Mouse (Mus musculus) gastrocnemius, adult 2 months (tissue): ENCODE results near the gene Arhgap27. TPM values are rescaled to one million over a fixed set of nuclear protein-coding genes. Genes with fewer than 3 reads are reported as not detected.

Source experiments
- DNase-seq: peaks from one replicate; pipeline ENCODE4 v3.0.0; 2022
- H3K27ac ChIP-seq: fragments of 200-600 bp; 2 replicates; pipeline ENCODE4 v1.8.1; 2022; ENCODE audit warnings: mild to moderate bottlenecking
- H3K4me3 ChIP-seq: fragments of 200-600 bp; 2 replicates; pipeline ENCODE4 v1.8.1; 2022; ENCODE audit warnings: mild to moderate bottlenecking, moderate library complexity
- CTCF ChIP-seq: fragments of 200-600 bp; IDR thresholded peaks from 2 replicates; pipeline ENCODE4 v1.8.1; 2022; ENCODE audit warnings: antibody characterized with exemption, mild to moderate bottlenecking, moderate library complexity
- intact Hi-C: fragments of 180-260 bp; cut with DNase I; formaldehyde crosslinking; loops from one replicate; pipeline ENCODE4 v1.15.1; 2025
- total RNA-seq, 2 experiments: library from RNA; stranded (reverse); gene quantifications; 2 replicates each; pipeline ENCODE4 v1.2.3; 2021

Arhgap27 gene
- total RNA-seq, 2 experiments from 2014 or later: 6.0 to 8.8 TPM

DNA sequence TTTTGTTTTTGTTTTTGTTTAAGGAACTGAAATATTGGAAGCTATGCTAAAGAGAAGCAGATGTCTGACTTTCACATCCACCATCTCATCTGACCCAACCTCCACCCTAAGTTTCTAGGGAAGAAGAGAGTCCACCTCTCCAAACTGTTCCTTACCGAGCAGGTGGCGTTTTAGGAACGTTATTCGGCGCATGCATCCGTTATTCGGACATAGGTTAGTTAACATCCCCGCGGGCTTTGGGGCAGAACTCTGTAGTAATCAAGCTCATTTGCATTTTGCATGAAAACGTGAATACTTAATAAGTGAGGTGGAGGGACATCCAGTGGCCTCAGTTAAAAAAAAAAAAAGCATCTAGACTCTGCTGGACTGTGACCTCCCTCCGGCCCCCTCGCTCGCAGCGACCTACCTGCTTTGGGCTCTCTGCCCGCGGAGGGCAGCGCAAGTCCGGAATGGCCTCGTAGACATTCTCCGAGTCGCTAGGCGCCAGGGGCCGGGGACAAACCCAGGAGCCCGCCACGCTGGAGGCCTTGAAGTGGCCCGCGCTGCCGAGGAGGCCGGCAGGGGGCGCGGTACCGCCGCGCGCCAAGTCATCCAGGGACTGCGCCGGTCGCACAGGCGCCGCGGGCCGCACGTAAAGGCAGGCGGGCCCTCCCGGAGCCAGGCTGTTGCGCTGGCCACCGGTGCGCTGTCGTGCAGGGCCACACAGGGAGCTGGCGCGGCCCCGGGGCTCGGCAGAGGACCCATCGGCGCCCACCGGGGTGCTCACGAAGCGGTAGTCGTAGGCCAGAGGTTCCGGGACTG, 3.5 kb downstream of the Arhgap27 start:
- Histone ChIP-seq H3K4me3 (peak overlapping the region; percentile 83), H3K27ac (peak overlapping the region; percentile 79)
- intact Hi-C loops: loop anchor here (1.0 to 10.0 kb wide), 5 partner anchors 39 to 315 kb away; partner anchors contain the start of gene Plekhm1
- peak; percentile 92 for DNase-seq
- peak; percentile 97 for TF ChIP-seq CTCF

GRCm38 (mm10) chr11:103359122-103359521, 4.4 kb downstream of the Arhgap27 start:
- intact Hi-C loops: loop anchor here (1.0 to 10.0 kb wide), 4 partner anchors 40 to 316 kb away; no protein-coding TSS in a partner anchor
- Histone ChIP-seq H3K4me3 (peak overlapping the region; percentile 83), H3K27ac (peak overlapping the region; percentile 79)
- TF ChIP-seq CTCF: peak; percentile 91
- DNase-seq: peak; percentile 77

DNA sequence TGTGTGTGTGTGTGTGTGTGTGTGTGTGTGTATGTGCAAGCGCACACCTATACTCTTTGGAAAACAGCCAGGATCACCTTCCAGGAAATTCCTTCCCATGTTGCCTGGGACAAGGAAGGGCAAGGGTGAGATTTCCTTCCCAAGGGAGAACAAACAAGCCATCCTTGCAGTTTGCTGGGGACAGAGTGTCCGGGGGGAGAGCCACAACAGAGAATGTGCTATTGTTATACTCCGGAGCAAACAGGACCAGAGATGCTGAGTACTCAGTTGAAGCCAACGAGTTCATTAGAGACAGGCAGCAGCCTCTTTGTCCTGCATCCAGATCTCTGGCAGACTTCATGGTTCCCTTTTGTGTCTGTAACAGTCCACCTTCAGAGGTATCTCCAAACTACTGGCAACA, 5.2 kb downstream of the Arhgap27 start:
- peak overlapping the region; percentile 79 for H3K27ac ChIP-seq
- TF ChIP-seq CTCF: no peak
- DNase-seq: no peak
- H3K4me3 ChIP-seq: peak overlapping the region; percentile 83
- intact Hi-C loops: loop anchor here (5.0 to 10.0 kb wide), 2 partner anchors 109 to 316 kb away; no protein-coding TSS in a partner anchor

GRCm38 (mm10) chr11:103357710-103358109, 5.8 kb downstream of the Arhgap27 start:
- no peak for DNase-seq
- TF ChIP-seq CTCF: no peak
- Histone ChIP-seq H3K27ac (peak overlapping the region; percentile 31), H3K4me3 (no peak overlapping the region)
- intact Hi-C loops: loop anchor here (5.0 to 10.0 kb wide), 2 partner anchors 110 to 317 kb away; no protein-coding TSS in a partner anchor

- no peak overlapping the region for H3K4me3 ChIP-seq
- TF ChIP-seq CTCF: no peak
- no peak for DNase-seq
- peak overlapping the region; percentile 31; the same call in 1 of the 2 replicates for H3K27ac ChIP-seq
- intact Hi-C loops: loop anchor here (5.0 to 10.0 kb wide), 2 partner anchors 110 to 318 kb away; no protein-coding TSS in a partner anchor
Observed at GRCm38 (mm10) chr11:103356938-103357670, 6.4 kb downstream of the Arhgap27 start.

GRCm38 (mm10) chr11:103356032-103356571, 7.4 kb downstream of the Arhgap27 start:
- no peak for DNase-seq
- Histone ChIP-seq H3K27ac (peak overlapping the region; percentile 16; the same call in 1 of the 2 replicates), H3K4me3 (no peak overlapping the region)
- intact Hi-C loops: loop anchor here (5.0 to 10.0 kb wide), 2 partner anchors 111 to 319 kb away; no protein-coding TSS in a partner anchor
- TF ChIP-seq CTCF: no peak

DNA sequence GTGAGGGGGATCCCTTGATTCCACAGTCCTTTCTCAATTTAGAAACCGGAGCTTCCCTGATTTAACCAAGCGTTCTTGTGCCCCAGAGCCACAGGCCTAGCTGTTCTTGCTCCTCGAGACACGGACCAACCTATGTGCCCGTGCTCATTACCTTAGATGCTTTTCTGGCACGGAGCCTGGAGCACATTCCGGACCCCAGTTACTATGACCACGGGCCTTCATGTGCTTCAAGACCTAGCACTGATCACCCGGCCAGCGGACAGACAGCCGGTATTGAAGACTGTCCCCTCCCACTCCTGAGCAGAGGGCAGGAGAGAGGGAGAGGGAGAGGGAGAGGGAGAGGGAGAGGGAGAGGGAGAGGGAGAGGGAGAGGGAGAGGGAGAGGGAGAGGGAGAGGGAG, 8.2 kb downstream of the Arhgap27 start:
- no peak overlapping the region for H3K4me3 ChIP-seq
- TF ChIP-seq CTCF: no peak
- intact Hi-C loops: loop anchor here (5.0 to 10.0 kb wide), 2 partner anchors 112 to 320 kb away; no protein-coding TSS in a partner anchor
- no peak overlapping the region for H3K27ac ChIP-seq
- no peak for DNase-seq

GRCm38 (mm10) chr11:103354033-103354432, 9.5 kb downstream of the Arhgap27 start:
- intact Hi-C loops: loop anchor here (10.0 kb wide), 1 partner anchor 321 kb away; no protein-coding TSS in a partner anchor
- H3K4me3 ChIP-seq: no peak overlapping the region
- no peak for TF ChIP-seq CTCF
- DNase-seq: no peak
- no peak overlapping the region for H3K27ac ChIP-seq

DNA sequence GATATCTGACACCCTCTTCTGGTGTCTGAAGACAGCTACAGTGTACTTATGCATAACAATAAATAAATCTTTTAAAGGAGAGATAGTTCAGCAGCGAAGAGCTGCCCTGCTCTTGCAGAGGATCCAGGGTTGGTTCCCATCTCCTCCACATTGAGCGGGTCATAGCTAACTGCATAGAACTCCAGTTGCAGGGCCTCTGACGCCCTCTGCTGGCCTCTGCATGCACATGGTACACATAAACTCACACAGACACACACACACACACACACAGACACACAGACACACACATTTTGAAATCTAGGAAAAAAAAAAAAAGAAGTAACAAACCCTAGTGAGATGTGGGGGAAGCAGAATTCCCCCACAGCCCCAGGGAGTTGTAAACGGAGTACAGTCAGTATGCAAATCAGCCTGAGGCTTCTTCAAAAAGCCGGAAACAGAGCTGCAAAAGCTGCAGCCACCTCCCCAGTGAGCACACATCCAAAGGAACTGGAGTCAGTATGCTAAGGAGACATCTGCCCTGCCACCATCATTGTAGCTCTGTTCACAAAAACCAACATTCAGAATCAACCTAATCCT, 11.2 kb downstream of the Arhgap27 start:
- Histone ChIP-seq H3K4me3 (no peak overlapping the region), H3K27ac (no peak overlapping the region)
- intact Hi-C loops: loop anchor here (10.0 kb wide), 1 partner anchor 322 kb away; no protein-coding TSS in a partner anchor
- no peak for DNase-seq
- TF ChIP-seq CTCF: no peak

DNA sequence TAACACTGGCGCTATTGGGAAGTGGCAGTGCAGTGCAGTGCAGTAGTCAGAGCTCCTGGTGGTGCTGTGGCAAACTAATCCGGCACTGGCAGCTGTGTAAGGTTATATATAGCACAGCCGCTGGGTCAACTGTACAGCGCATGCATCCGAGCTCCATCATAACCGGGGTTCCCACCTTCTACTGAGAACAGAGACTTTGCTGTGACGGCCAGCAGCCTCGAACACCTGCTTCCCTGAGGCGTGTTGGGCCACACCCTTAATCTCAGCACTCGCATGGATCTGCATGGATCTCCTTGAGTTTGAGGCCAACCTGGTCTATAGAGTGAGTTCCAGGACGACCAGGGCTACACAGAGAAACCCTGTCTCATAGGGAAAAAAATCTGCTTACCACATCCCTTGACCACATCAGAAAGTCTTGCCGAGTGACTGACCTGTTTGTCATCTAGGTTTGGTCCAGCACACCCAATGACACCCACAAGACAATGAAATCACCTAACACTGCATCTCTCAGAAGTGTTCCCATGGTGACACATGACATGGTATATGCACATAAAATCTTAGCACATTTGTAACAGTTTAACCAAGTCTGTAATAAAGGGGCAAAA, 12.7 kb downstream of the Arhgap27 start:
- Histone ChIP-seq H3K27ac (no peak overlapping the region), H3K4me3 (no peak overlapping the region)
- TF ChIP-seq CTCF: no peak
- intact Hi-C loops: loop anchor here (10.0 kb wide), 1 partner anchor 324 kb away; no protein-coding TSS in a partner anchor
- no peak for DNase-seq

DNA sequence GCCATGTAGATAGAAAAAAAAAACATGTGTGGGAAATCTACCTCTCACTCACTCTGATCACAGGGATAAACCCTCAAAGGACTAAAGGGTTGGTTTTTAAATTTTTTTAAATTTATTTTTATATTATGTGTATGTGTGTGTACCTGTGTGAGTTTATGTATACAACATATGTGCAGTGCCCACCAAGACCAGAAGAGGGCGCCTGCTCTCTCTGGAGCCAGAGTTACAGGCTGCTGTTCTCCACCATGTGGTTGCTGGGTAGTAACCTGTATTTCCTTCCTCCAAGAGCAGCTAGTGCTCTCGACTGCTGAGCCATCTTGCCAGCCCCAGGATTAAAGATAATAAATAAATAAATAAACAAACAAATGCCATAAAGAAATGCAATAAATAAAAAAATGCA, 13.8 kb downstream of the Arhgap27 start:
- intact Hi-C loops: loop anchor here (10.0 kb wide), 1 partner anchor 325 kb away; no protein-coding TSS in a partner anchor
- peak; percentile 31; the same call in 1 of the 2 replicates for TF ChIP-seq CTCF
- Histone ChIP-seq H3K4me3 (no peak overlapping the region), H3K27ac (no peak overlapping the region)
- no peak for DNase-seq
